Mouse (Mus musculus): ENCODE results near the gene Usp53.

The Usp53 gene

GRCm38 (mm10) chr3:122984249-122985182, at the start of gene Usp53:
Usp53 (minus strand) TSS chr3:122984510.
- DNase-seq (ENCODE audit: low spot score) = peak; percentile 93

- no peak for DNase-seq (ENCODE audit: low spot score)
Observed at GRCm38 (mm10) chr3:123033804-123034203, 49.5 kb upstream of the Usp53 start.

GRCm38 (mm10) chr3:123025634-123026033, 41.3 kb upstream of the Usp53 start:
- DNase-seq (ENCODE audit: low spot score) = no peak

- DNase-seq (ENCODE audit: low spot score) = no peak
Observed at GRCm38 (mm10) chr3:123024496-123025234, 40.4 kb upstream of the Usp53 start.

GRCm38 (mm10) chr3:123018792-123019191, 34.5 kb upstream of the Usp53 start:
- DNase-seq (ENCODE audit: low spot score) = no peak

- DNase-seq (ENCODE audit: low spot score) = no peak
Observed at GRCm38 (mm10) chr3:123013476-123013875, 29.2 kb upstream of the Usp53 start.

- no peak for DNase-seq (ENCODE audit: low spot score)
Observed at GRCm38 (mm10) chr3:123009417-123009816, 25.1 kb upstream of the Usp53 start.

GRCm38 (mm10) chr3:123007386-123007785, 23.1 kb upstream of the Usp53 start:
- no peak for DNase-seq (ENCODE audit: low spot score)

GRCm38 (mm10) chr3:123001053-123001452, 16.7 kb upstream of the Usp53 start:
- DNase-seq (ENCODE audit: low spot score) = peak; percentile 31

GRCm38 (mm10) chr3:122998511-122998910, 14.2 kb upstream of the Usp53 start:
- no peak for DNase-seq (ENCODE audit: low spot score)

GRCm38 (mm10) chr3:122996968-122997367, 12.7 kb upstream of the Usp53 start:
- no peak for DNase-seq (ENCODE audit: low spot score)

GRCm38 (mm10) chr3:122986906-122987305, 2.6 kb upstream of the Usp53 start:
- no peak for DNase-seq (ENCODE audit: low spot score)

GRCm38 (mm10) chr3:122986386-122986785, 2.1 kb upstream of the Usp53 start:
- peak; percentile 19 for DNase-seq (ENCODE audit: low spot score)

- DNase-seq (ENCODE audit: low spot score) = no peak
Observed at GRCm38 (mm10) chr3:122985183-122985944, 1.1 kb upstream of the Usp53 start.

- peak; percentile 66 for DNase-seq (ENCODE audit: low spot score)
Observed at GRCm38 (mm10) chr3:122983849-122984248, 461 bp downstream of the Usp53 start.

- DNase-seq (ENCODE audit: low spot score) = no peak
Observed at GRCm38 (mm10) chr3:122975964-122976363, 8.3 kb downstream of the Usp53 start.

- no peak for DNase-seq (ENCODE audit: low spot score)
Observed at GRCm38 (mm10) chr3:122975363-122975762, 8.9 kb downstream of the Usp53 start.

GRCm38 (mm10) chr3:122974833-122975232, 9.5 kb downstream of the Usp53 start:
- DNase-seq (ENCODE audit: low spot score) = no peak

GRCm38 (mm10) chr3:122972126-122972822, 12.0 kb downstream of the Usp53 start:
- DNase-seq (ENCODE audit: low spot score) = no peak

- no peak for DNase-seq (ENCODE audit: low spot score)
Observed at GRCm38 (mm10) chr3:122968391-122968790, 15.9 kb downstream of the Usp53 start.

GRCm38 (mm10) chr3:122964301-122964700, 20.0 kb downstream of the Usp53 start:
- no peak for DNase-seq (ENCODE audit: low spot score)

GRCm38 (mm10) chr3:122950129-122950528, 34.2 kb downstream of the Usp53 start:
- no peak for DNase-seq (ENCODE audit: low spot score)

Measured in lung, postnatal 25 days (tissue).